Mouse (Mus musculus): ENCODE measurements at regions not wholly inside any gene's neighbourhood (a gene's known extent, or its start where the extent isn't known, plus 50 kb on each side); places are given as distances from the start of the nearest gene placed in this dataset.

DNA sequence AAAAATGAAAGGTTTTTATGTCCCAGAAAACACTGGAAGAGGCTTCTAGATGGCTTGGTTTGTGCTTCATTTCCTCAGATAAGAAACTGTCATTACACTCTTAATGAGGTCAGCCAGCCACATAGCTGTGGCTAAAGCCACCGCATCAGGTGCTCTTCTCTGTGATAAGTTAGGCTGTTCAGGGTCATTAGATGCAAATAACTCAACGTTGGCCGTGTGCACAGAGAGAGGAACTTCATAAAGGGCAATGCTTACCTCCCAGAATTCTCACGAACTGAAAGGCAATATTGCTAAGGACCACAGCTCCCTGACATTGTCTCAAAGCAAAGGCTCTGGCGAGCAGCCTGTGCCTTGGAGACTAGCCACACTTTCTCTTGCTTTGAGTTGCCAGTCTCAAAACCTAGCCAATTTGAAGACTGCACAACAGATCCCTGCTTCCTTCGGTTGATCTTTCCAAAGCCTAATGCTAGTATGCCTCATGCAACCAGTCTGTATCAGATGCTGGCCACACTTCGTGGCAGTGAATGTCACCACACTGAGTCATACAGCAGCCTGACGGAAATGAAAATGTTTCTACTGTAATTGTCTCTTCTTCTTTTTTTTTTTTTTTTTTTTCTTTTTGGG lies 110.8 kb downstream of the Basp1 start:
- no peak for TF ChIP-seq CTCF (IDR thresholded peaks at IDR 0.05; ENCODE audit: borderline replicate concordance, insufficient read depth, low read depth, low read length)
- no peak for TF ChIP-seq POLR2A (IDR thresholded peaks at IDR 0.05; ENCODE audit: borderline replicate concordance, insufficient read depth, low read length)
